Mouse (Mus musculus): ENCODE measurements around the gene Pard3.

Pard3 gene

DNA sequence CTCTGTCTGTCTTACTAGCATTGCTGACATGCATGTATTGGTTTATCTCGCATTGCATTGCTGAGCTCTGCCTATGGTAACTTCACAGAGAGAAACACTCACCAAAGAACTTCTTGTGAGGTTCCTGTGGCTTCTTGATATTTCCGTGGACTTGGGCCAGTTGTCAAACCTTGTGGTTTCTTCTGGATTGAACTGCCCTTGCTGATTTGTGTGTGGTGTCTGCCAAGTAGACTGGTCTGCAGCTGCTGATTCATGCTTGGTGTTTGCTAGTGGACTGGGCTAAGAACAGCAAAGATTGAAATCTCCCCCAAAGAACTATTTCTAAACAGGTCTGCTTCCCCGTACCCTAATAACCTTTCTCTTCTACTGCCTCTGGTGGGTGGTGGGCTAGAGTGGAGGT, 117.6 kb downstream of the Pard3 start:
- no peak for DNase-seq (ENCODE audit: low read depth, low spot score)

DNA sequence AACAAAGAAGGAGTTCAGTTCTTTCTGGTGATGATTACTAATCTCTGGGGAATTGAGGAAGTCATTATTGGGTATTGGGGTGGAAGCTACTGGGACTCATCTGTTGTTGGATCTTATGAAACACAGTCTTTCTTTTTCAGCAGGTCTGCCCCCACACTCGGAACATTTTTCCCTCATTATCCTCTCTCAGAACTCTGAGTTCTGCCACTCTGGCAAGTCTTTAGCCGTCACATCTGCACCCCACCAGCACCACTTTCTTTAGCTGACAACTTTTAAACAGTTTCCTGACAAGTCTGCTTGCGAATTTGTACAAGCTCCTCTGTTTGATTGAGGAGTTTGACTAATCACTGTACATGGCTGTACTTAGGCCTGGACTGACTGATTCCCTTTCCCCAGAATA, 118.4 kb downstream of the Pard3 start:
- no peak for DNase-seq (ENCODE audit: low read depth, low spot score)

DNA sequence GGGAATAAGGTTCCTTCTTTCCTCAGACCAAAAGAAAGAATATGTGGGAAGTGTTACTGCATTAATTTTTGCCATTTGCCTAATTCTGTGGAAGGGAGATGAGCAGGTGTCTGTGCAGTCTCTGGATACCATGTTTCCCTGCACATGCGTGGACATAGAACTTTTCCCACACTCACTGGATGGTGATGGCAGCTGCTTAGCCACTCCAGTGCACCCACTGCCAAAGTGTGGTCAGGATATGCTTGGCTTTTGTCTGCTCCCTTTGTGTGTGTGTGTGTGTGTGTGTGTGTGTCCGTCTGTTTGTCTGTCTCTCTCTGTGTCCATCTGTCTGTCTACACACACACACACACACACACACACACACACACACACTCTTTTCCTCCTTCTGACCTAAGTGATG, 119.8 kb downstream of the Pard3 start:
- no peak for DNase-seq (ENCODE audit: low read depth, low spot score)

DNA sequence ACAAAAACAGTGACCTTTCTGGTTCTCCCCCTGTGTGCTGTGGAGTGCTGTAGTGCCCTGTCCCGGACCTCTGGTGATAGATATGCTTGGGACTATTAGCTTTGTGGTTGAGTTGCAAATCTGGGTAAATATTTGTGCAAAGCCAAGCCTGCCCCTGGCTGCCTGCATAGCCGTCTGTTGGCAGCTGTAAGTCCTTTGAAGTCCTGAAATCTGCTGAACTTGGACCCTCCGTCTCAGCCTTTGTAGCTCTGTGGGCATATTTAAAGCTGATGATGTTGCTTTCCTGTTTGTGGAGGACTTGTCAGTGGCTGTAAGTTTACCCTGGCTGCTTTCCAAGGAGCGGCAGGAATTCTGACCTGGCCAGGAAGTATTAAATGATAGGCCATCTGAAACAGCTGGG, 120.3 kb downstream of the Pard3 start:
- DNase-seq (ENCODE audit: low read depth, low spot score) = no peak

- DNase-seq (ENCODE audit: low read depth, low spot score) = no peak
Measured at GRCm38 (mm10) chr8:127185897-127186296, 122.2 kb downstream of the Pard3 start.

DNA sequence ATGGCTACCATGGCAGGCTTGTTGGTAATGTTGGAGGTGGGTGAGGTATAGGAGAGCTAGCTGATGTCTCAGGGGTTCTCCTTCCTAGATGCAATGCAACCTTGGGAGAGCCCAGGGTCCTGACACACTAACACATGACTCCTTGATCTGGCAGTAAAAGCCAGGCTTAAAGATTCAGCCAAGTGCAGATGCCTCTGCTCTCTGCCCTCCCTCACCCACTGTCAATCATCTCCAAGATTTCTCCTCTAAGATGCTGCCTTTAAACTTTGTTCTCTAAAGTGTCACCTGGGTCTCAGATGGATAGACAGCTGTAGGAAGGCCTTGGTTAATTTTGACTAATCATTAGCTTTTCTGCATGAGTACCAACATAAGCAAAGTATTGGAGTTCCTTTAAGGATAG, 125.0 kb downstream of the Pard3 start:
- no peak for DNase-seq (ENCODE audit: low read depth, low spot score)

DNA sequence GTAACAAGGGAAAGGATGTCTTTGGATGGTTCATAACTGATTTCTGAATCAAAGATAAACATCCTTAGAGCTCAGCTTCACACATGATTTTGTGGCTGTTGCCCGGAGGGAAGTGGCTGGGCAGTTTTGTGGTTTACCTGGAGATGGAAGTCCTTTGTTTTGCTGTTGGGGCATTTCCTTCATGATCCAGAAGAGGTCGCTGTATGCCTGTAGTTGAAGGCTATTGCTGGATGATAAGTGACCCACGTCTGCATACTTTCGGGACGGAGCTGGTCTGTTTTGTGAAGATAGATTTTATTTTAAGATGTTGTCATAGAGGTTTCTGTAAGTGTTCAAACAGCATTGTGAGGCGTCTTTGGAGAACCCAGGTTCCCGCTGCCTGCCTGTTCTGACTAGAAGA, 126.7 kb downstream of the Pard3 start:
- peak; percentile 40 for DNase-seq (ENCODE audit: low read depth, low spot score)

- no peak for DNase-seq (ENCODE audit: low read depth, low spot score)
Measured at GRCm38 (mm10) chr8:127191387-127191786, 127.7 kb downstream of the Pard3 start.

GRCm38 (mm10) chr8:127191824-127192223, 128.1 kb downstream of the Pard3 start:
- DNase-seq (ENCODE audit: low read depth, low spot score) = no peak

DNA sequence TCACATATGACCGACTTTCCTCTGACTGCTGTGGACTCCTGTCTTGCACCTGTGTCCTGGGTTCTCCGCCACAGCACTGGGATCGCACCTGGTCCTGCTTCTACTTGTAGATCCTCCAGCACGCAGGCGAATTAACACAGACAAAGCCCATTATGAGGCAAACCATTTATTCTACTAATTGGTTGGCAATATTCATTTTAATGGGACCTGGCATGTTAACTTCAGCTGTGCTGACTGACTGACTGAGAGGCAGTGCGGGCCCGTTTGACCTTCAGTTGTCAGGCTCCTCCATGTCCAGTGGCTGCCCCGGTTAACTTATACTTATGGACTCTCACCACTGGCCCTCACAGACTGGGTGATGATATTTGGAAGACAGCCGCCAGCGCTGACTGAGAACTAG, 128.6 kb downstream of the Pard3 start:
- no peak for DNase-seq (ENCODE audit: low read depth, low spot score)

DNA sequence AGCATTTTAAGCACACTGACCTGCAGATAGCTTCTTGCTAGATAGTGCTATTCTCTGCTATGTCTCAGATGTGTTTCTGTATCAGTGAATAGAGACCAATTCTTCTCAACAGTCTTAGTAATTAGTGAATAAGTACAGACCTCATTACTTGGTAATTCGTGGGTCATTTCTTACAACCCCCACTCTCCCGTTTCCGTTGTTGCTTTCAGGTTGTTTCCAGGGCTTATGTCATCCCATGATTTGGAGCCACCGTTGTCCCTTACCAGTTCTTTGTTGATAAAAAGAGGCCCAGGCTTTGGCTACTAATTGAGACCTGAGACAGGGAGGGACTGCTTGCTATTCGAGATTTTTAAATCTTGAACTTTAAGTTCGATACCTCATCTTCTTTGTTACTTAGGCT, 129.7 kb downstream of the Pard3 start:
- no peak for DNase-seq (ENCODE audit: low read depth, low spot score)

DNA sequence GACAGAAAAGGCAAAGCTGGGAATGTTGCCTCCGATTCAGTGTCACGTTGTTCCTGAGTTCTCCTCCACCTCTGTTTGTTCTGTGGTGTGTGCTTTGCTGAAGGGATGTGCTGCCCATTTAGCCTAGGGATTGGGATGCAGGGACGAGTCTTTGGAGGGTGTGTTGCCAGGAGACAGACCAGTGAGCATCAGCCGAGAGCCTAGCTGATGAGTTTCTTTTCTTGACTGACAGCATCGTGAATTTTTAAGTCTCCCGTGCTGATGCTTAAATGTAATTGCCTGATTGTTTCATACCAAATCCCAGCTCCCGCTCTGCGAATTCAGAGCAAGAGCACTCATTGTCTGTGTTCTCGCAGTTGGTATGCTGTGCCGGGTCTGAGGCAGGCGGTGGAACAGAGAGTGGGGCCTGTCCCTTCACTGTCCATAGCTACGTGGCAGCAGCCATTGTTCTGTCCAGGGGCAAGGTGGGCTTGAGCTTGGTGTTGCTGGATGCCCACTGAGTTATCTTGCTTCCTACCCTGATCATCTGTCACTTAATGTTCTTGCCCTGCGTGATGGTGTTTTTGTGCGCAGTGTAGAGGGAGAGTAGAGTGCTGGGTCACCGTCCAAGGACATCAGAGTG, 131.2 kb downstream of the Pard3 start:
- no peak for DNase-seq (ENCODE audit: low read depth, low spot score)

DNA sequence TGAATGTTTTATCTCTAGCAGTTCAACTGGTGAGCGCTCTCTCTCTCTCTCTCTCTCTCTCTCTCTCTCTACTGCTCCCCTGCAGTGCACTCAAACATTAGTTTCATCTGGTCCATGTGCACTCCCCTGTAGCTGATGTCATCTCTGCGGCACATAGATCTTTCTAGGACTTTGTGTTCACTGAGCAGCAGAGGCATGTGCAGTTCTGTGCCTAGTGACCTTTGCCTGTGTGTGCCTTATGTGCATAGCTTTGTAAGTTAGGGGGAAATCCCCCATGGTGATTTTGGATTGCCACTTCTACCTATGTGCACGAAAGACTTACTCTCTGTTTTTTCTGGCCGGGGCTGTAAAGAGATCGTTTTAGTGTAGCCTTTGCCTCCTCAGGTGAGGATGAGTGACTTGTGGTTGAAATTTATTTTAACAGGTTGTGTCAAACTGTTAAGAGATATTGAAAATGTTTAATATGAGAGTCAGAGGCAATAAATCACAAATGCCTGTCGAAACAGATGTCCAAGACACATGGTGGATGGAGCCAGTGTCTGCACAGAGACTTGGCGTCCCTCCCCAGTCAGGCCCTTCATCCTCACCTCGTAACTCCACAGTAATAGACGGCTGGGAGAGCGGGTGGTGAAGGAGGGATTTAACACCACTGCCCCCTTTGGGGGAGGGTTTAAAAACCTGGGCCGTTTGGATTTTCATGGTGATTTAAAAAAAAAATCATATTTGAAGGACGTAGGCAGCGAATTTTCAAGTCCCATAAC, 133.0 kb downstream of the Pard3 start:
- DNase-seq (ENCODE audit: low read depth, low spot score) = no peak

GRCm38 (mm10) chr8:127207455-127207854, 143.8 kb downstream of the Pard3 start:
- DNase-seq (ENCODE audit: low read depth, low spot score) = no peak

GRCm38 (mm10) chr8:127210621-127211020, 146.9 kb downstream of the Pard3 start:
- no peak for DNase-seq (ENCODE audit: low read depth, low spot score)

GRCm38 (mm10) chr8:127214338-127214737, 150.6 kb downstream of the Pard3 start:
- DNase-seq (ENCODE audit: low read depth, low spot score) = no peak

DNA sequence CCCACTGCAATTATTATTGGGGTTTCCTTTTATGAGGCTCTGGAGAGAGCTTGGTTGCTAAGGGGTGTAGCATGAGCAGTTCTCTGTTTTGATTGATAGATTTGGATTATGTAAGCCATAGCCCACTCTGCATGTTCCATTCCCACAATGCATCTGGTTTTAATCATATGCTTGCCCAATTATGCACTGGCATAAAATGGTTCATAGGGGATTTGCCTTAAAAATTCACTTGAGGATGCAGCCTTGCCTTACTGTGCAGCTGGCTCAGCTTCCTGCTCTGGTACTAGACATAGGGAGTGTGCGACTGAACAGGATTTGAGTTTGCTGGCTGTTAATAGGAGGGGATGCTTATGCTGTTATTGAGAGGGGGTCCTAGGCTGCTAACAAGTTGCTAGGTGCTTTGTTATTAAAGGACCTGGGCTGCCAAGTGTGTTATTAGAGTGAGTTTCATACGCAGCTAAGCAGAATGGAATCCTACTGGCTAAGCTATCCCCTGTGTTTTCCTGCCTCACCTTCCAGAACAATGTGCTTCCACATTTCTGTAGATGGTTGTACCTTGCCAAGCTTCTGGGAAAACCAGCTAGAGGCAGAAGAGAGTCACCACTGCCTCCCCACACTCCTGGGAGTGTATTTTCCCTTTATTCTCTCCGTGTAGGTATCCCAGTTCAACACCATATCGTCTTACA, 151.2 kb downstream of the Pard3 start:
- DNase-seq (ENCODE audit: low read depth, low spot score) = no peak

GRCm38 (mm10) chr8:127220206-127220605, 156.5 kb downstream of the Pard3 start:
- no peak for DNase-seq (ENCODE audit: low read depth, low spot score)

DNA sequence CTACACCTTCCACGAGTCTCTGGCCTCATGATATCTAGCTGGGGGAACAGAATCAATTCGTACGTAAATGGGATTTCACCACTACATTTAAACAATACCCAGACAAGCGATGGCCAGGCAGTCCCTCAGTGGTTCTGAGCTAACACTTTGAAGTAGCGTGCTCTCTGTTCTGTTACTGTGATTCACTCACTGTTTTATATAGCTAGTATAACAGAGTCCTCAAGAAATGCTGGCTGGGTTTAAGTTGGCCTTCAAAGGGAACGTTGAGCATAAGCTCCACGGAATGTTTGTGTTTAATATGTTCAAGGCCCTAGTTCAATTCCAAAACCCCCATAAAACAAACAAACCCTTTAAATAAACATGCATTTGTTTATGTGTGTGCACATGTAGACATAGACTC, 156.9 kb downstream of the Pard3 start:
- no peak for DNase-seq (ENCODE audit: low read depth, low spot score)

DNA sequence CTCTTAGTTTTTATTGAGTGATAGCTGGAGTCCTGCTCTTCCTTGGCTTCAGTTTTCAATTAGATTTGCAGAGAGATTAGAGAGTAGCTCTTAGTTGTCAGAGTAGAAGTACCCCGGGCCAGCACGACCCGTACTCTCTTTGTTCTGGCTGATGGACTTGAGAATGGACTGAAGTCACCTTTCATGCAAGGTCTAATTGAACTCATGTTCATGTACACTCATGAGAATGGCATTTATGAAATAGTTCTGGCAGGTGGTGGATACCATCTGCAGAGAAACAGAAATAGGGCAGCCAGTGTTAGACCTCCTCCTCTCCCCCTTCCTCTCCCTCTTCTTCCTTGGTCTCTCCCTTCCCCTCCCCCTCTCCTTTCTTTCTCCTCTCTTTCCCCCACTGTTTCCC, 158.7 kb downstream of the Pard3 start:
- DNase-seq (ENCODE audit: low read depth, low spot score) = no peak

DNA sequence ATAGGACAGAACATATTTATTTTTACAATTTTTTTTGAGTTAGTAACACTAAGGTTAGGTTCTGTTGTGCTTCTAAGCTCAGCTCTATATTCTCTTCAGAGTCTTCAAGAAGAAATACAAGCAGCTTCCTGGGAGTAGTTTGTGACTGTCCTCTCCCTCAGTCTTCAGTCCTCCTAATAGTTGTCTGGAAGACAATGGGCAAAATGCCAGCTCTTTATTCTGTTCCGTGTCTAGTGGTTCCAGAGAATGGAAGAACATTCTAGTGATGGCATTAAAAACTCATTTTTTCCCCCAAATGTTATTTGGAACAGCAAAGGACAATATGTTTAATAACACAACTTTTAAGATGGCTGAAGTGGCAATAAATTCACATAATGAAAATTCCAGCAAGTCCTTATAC, 163.3 kb downstream of the Pard3 start:
- DNase-seq (ENCODE audit: low read depth, low spot score) = no peak

DNA sequence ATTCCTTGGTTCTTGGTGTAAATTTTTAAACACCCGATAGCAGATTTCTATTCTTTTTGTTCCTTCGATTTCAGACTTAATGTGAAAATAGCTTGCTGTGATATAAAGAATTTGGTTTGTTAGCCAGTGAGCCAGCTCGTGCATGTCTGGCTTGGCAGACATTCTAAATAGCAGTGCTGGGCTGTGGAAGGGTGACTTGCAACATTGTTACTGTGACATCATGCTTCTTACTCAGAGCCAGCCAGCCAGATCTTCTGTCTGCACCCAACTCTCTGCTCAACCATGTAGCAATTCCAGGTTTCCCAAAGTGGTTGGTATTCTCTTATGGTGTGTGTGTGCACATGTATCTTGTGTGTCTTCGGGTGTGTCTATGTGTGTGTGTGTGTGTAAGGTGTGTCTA, 163.7 kb downstream of the Pard3 start:
- DNase-seq (ENCODE audit: low read depth, low spot score) = no peak

Data from WW6 (cell line).